Mouse (Mus musculus) liver, postnatal 0 days (tissue): ENCODE measurements around the gene Hps4.

Source experiments
- CTCF ChIP-seq: sonication (generic); IDR thresholded peaks from 2 replicates; pipeline ENCODE4 v1.5.1; 2016; ENCODE audit warnings: antibody characterized with exemption, low read depth
- EP300 ChIP-seq: IDR thresholded peaks from 2 replicates; pipeline ENCODE4 v1.6.1; 2016; ENCODE audit warnings: antibody characterized with exemption, low read depth, mild to moderate bottlenecking

- TF ChIP-seq CTCF (no peak), EP300 (no peak)
Measured at GRCm38 (mm10) chr5:112356322-112356721, 13.4 kb downstream of the Hps4 start.
